Mouse (Mus musculus) liver, postnatal 0 days (tissue): ENCODE data around the gene Stk39.

ENCODE experiments used
- CTCF ChIP-seq: sonication (generic); IDR thresholded peaks from 2 replicates; pipeline ENCODE4 v1.5.1; 2016; ENCODE audit warnings: antibody characterized with exemption, low read depth
- EP300 ChIP-seq: IDR thresholded peaks from 2 replicates; pipeline ENCODE4 v1.6.1; 2016; ENCODE audit warnings: antibody characterized with exemption, low read depth, mild to moderate bottlenecking

DNA sequence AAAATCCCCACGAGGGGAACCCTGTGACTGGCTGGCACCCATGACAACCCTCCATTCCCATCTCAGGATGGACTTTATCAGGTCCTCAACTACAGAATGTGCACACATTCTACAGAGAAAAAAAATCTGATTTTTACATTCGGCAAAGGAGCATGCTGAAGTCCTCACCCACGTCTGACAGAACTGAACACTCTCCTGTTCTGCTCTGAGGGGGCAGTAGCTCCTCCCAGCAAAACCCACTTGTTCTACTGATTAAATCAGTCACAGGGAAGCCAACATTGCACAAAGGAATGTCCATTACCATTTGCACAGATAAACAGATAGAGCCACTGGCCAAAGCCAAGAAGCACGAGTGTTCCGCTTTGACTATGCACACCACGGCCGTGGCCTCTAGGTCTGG is 52.3 kb downstream of the Stk39 start:
- TF ChIP-seq CTCF (no peak), EP300 (no peak)
